Mouse (Mus musculus) stomach, embryonic 14.5 days (tissue): ENCODE data around the gene Tdrd12. TPM values are rescaled to one million over a fixed set of nuclear protein-coding genes. Genes with fewer than 3 reads are reported as not detected.
"Not testable (repeated sequence)": the region's sequence is repeated elsewhere in the genome, so short reads cannot be mapped to it uniquely, and the experiment has no call there.

Experiments used
- ATAC-seq: fragments of 200-750 bp; cut with Nextera tagmentation; 2 replicates; pipeline ENCODE4 v1.8.0; 2017; ENCODE audit warnings: low read depth, moderate TSS enrichment; ENCODE audit not compliant: insufficient number of reproducible peaks, insufficient read depth, low FRiP score
- H3K27ac ChIP-seq: fragments of 300-500 bp; sonication (generic); 2 replicates; pipeline ENCODE4 v1.5.1; 2014; ENCODE audit warnings: mild to moderate bottlenecking, low read length, moderate library complexity, mixed read lengths
- H3K27me3 ChIP-seq: fragments of 300-500 bp; sonication (generic); 2 replicates; pipeline ENCODE4 v1.6.1; 2014; ENCODE audit warnings: low read length, control low read depth, mixed read lengths; ENCODE audit not compliant: control insufficient read depth, insufficient read depth
- H3K36me3 ChIP-seq: fragments of 300-500 bp; sonication (generic); 2 replicates; pipeline ENCODE4 v1.6.1; 2014; ENCODE audit warnings: mild to moderate bottlenecking, control low read depth, low read length, moderate library complexity, mixed read lengths; ENCODE audit not compliant: control insufficient read depth, insufficient read depth
- H3K4me1 ChIP-seq: fragments of 300-500 bp; sonication (generic); 2 replicates; pipeline ENCODE4 v1.6.1; 2014; ENCODE audit warnings: low read length, control low read depth, mixed read lengths; ENCODE audit not compliant: control insufficient read depth, insufficient read depth
- H3K4me2 ChIP-seq: fragments of 300-500 bp; sonication (generic); replicated peaks from 2 replicates; pipeline ENCODE4 v1.6.1; 2014; ENCODE audit warnings: low read depth, low read length, control low read depth
- H3K4me3 ChIP-seq: fragments of 300-500 bp; sonication (generic); 2 replicates; pipeline ENCODE4 v1.5.1; 2014; ENCODE audit warnings: low read depth, low read length, control low read depth
- H3K9ac ChIP-seq: fragments of 300-500 bp; sonication (generic); replicated peaks from 2 replicates; pipeline ENCODE4 v1.6.1; 2014; ENCODE audit warnings: low read depth, mild to moderate bottlenecking, control low read depth, low read length, moderate library complexity, mixed read lengths
- H3K9me3 ChIP-seq: fragments of 300-500 bp; sonication (generic); 2 replicates; pipeline ENCODE4 v1.6.1; 2016; ENCODE audit warnings: low read depth, low read length, control low read depth; ENCODE audit not compliant: control insufficient read depth
- WGBS: fragments of 180-500 bp; shearing (Covaris S2); extraction: QIAGEN DNeasy Blood & Tissue Kit; methylation state at CpG from one replicate; pipeline ENCODE4 v1.1.7; 2014; 5-methylcytosine and 5-hydroxymethylcytosine counted together
- polyA plus RNA-seq: library from polyadenylated mRNA; unstranded; fragments of >200 nt; fragmentation: Nextera tagmentation; extraction: Ambion mirVana; gene quantifications from 2 replicates; pipeline ENCODE4 v1.2.1, GENCODE M21; 2014

The Tdrd12 gene
- polyA plus RNA-seq, 1 experiment from 2014 or later: not detected

DNA sequence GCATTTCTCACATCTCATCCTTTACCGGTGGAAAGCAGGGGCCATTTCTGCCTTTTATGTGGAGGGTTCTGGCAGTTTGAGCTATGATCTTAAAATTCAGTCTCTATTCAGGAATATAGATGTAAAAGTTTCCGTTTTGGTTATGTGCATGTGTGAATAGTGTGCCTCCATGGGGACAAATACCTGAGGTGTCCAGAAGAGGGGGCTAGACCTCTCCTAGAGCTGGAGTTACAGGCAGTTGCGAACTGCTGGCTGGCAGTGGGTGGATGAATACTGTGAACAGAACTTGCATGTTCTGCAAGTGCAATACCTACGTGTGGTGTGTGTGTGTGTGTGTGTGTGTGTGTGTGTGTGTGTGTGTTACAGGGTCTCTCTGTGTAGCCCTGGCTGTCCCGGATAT, 45.2 kb upstream of the Tdrd12 start:
- 67% methylated on average over 5 of the region's 5 CpGs for WGBS
- H3K4me1 ChIP-seq: peaks cover 17% of the 10 kb centered on the region; the same call in 1 of the 2 replicates
- ATAC-seq: no peak
- no peaks in the 10 kb centered on the region for H3K36me3 ChIP-seq
- H3K4me2 ChIP-seq: no peak overlapping the region
- no peak overlapping the region for H3K9ac ChIP-seq
- no peak overlapping the region for H3K27ac ChIP-seq
- H3K4me3 ChIP-seq: no peak overlapping the region
- H3K9me3 ChIP-seq: no peaks in the 10 kb centered on the region
- peaks cover 12% of the 10 kb centered on the region for H3K27me3 ChIP-seq

DNA sequence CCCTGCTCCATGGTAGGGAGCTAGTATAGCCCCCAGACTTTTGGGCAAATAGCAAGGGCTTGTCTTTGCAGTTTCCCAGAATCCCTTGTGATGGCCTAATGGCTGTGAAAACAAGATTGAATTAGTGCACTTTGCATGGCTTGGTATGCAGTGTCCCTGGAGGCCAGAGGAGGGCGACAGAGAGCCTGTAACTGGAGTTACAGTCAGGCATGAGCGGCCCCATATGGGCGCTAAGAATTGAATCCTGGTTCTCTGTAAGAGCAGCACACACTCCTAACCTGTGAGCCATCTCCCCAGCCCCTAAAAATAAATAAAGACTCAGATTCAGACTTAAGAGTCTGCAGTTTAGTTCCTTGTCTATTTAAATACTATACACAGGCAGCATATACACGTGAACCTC, 42.3 kb upstream of the Tdrd12 start:
- no peaks in the 10 kb centered on the region for H3K9me3 ChIP-seq
- no peaks in the 10 kb centered on the region for H3K36me3 ChIP-seq
- peaks cover 7% of the 10 kb centered on the region; the same call in 1 of the 2 replicates for H3K4me1 ChIP-seq
- H3K4me3 ChIP-seq: no peak overlapping the region
- no peak overlapping the region for H3K4me2 ChIP-seq
- no peak overlapping the region for H3K27ac ChIP-seq
- H3K27me3 ChIP-seq: peaks cover 12% of the 10 kb centered on the region
- 46% methylated on average over 4 of the region's 4 CpGs for WGBS
- H3K9ac ChIP-seq: no peak overlapping the region
- no peak for ATAC-seq

DNA sequence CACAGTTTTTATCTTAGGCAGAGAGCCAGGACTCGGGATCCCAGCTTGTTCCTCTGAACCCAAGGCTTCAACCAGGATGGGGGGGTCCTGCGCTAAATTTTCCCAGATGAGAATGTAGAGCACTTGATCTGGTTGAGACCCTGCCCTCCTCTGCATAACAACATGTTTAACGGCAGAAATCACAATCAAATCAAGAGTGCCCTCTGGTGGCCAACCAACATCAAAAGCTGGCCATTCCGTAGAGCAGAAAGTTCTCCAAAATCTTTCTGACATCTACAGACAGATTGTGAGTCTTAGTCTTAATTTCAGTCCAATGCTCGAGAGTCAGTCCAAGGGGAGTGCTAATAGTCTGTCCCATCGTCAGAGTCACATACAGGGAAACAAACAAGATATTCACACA, 33.3 kb upstream of the Tdrd12 start:
- H3K9me3 ChIP-seq, ATAC-seq, H3K4me3 ChIP-seq, H3K36me3 ChIP-seq, H3K27me3 ChIP-seq, H3K4me1 ChIP-seq, H3K4me2 ChIP-seq, H3K27ac ChIP-seq, H3K9ac ChIP-seq: not testable (repeated sequence)
- 25% methylated on average over 6 of the region's 6 CpGs for WGBS

DNA sequence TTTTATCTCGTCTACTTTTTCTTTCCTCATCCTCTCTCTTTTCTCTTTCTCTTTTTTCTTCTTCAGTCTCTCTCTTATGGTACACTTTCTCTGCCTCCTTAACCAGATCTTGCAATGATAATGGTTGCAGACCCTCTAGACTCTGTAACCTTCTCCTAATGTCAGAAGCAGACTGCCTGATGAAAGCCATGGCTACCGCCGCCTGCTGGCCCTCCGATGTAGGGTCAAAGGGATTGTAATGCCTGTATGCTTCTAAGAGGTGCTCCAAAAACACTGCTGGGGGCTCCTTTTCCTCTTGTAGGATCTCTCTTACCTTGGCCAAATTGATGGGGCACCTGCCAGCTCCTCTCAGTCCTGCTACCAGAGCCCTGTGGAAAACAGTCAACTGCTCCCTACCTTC, 32.2 kb upstream of the Tdrd12 start:
- not testable (repeated sequence) for H3K9me3 ChIP-seq, H3K36me3 ChIP-seq, H3K4me3 ChIP-seq, H3K27ac ChIP-seq, H3K4me2 ChIP-seq, ATAC-seq, H3K9ac ChIP-seq, H3K27me3 ChIP-seq, H3K4me1 ChIP-seq
- WGBS: 82% methylated on average over 4 of the region's 4 CpGs

DNA sequence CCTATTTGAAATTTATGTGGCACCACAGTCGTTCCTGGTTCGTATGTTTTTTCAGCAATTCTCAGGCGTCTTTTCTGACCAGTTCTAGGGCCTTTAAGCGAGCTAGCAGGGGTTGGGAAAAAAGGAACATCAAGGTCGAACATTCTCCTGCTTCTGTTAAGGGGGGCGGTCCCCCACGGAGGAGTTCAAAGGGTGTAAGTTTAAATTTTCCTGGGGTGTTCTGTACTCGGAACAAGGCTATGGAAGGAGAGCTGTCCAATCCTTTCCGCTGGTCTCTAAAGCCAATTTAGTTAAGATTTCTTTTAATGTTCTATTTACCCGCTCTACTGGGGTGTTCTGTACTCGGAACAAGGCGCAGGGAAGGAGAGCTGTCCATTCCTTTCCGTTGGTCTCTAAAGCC, 28.4 kb upstream of the Tdrd12 start:
- H3K4me2 ChIP-seq, H3K27me3 ChIP-seq, H3K9me3 ChIP-seq, H3K9ac ChIP-seq, ATAC-seq, H3K27ac ChIP-seq, H3K36me3 ChIP-seq, H3K4me1 ChIP-seq, H3K4me3 ChIP-seq: not testable (repeated sequence)
- 76% methylated on average over 13 of the region's 13 CpGs for WGBS

DNA sequence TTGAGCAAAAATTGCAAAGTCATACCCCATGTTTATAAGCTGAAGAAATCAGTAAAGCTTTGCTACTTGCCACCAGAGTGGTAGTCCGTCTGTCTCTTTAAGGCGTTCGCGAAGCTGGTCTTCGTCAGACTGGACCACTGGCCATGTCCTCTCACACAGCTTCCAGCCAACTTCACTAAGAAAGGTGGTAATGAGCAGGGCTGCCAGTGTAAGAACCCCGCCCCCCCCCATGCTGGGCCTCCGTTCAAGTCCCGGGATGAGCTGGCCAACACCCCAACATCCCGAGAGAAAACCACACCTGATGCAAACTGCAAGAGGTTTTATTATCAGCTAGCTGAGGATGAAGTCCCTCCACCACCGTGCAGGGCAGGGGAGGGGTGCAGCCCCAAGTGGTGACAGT, 27.3 kb upstream of the Tdrd12 start:
- H3K4me2 ChIP-seq, H3K4me3 ChIP-seq, H3K36me3 ChIP-seq, ATAC-seq, H3K9ac ChIP-seq, H3K27ac ChIP-seq, H3K27me3 ChIP-seq, H3K9me3 ChIP-seq, H3K4me1 ChIP-seq: not testable (repeated sequence)
- 76% methylated on average over 10 of the region's 10 CpGs for WGBS

DNA sequence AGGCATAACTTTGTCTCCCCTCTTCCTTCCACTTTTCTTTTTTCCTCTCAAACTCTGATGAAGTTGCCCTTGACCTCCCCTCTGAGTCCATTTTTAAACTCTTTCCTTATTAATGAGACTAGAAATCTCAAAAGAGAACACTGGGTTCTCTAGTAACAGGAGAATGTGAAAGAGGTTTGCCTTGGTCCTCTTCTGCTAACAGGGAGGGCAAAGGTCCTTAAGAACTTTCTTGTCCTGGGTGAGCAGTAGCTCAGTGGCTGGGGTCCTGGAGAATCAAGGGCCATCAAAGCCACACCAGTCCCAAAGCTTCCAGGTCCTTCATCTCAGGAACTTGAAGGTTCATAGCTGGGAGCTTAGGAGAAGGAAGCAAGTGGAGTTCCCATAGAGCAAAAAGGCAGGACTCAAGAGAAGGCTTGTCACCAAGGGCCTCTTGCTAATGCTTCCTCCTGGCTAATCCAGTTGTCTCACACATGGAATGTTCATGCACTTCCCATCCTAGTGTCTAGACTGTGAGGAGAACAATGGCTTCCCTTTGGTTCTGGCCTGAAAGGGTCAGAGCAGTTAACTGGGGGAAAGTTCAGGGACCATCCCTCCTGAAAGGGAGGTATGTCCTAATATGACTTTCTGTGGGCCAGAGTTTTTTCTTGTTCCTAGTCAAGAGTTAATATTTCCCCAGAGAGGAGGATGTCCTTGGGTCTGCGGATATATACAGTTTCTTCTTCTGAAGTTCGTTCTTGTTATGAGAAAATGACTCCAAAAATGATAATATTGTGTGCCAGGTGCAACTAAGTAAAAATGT, 26.7 kb upstream of the Tdrd12 start:
- Histone ChIP-seq H3K9me3 (no peaks in the 10 kb centered on the region), H3K36me3 (no peaks in the 10 kb centered on the region), H3K4me2 (no peak overlapping the region), H3K27me3 (no peaks in the 10 kb centered on the region), H3K9ac (no peak overlapping the region), H3K27ac (no peak overlapping the region), H3K4me3 (no peak overlapping the region), H3K4me1 (no peaks in the 10 kb centered on the region)
- 76% methylated on average over 2 of the region's 2 CpGs for WGBS
- no peak for ATAC-seq

DNA sequence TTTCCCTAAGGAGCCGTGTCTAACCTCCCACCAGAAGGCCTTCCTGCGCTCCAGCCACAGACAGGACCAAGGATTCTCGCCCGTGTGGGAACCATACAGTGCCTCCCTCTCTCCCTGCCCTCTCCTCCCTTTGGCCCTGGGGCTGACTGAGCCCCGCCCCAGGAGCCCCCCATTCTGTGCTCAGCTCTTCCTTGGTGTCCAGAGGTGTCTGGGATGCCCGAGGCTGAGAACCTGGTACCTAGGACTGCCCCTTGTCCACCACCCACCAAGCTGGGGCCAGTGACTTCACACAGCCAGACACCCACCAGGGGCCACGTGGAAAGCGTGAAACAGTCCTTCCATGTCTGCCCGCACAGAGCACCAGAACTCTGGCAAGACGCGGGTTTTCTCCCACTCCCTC, 25.5 kb upstream of the Tdrd12 start:
- WGBS: 61% methylated on average over 11 of the region's 11 CpGs
- H3K27ac ChIP-seq: no peak overlapping the region
- no peak overlapping the region for H3K4me2 ChIP-seq
- no peak for ATAC-seq
- H3K9me3 ChIP-seq: no peaks in the 10 kb centered on the region
- H3K27me3 ChIP-seq: no peaks in the 10 kb centered on the region
- H3K4me1 ChIP-seq: no peaks in the 10 kb centered on the region
- no peaks in the 10 kb centered on the region for H3K36me3 ChIP-seq
- H3K4me3 ChIP-seq: no peak overlapping the region
- H3K9ac ChIP-seq: no peak overlapping the region

DNA sequence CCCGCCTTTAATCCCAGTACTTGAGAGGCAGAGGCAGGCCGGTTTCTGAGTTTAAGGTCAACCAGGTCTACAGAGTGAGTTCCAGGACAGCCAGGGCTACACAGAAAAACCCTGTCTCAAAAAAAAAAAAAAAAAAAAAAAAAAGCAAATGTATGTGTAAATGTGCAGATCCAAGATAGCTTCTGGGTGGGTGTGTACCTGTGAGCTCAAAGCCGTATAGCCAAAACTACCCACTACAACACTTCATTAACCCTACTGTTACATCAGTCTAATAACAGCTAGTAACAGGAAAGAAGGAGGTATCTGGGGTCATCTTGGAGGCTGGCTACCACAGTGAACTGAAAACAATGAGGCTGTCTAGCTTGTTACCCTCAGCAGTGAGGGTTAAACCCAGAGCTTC, 22.3 kb upstream of the Tdrd12 start:
- Histone ChIP-seq H3K9ac (no peak overlapping the region), H3K9me3 (no peaks in the 10 kb centered on the region), H3K27me3 (no peaks in the 10 kb centered on the region), H3K27ac (no peak overlapping the region), H3K4me2 (no peak overlapping the region), H3K4me3 (no peak overlapping the region), H3K4me1 (peaks cover 3% of the 10 kb centered on the region; the same call in 1 of the 2 replicates), H3K36me3 (no peaks in the 10 kb centered on the region)
- 92% methylated on average over 3 of the region's 3 CpGs for WGBS
- ATAC-seq: no peak
